ENCODE assay signal across 10 mouse cellular contexts in genomic region chr17:66450526-66451070, GRCm38 (mm10). TPM values are rescaled to one million over a fixed set of nuclear protein-coding genes. Genes with fewer than 3 reads are reported as not detected.
A peak's percentile ranks its signal among the peaks of the same experiment; 100 is the strongest.
DNase-seq lines count a peak whose midpoint lies in the region; ATAC-seq lines count a peak whose summit lies in the region.
"Had no signal": no experiment of that assay in that cellular context is flagged by ENCODE, and none has a peak within 500 bp of the region (broad histone marks: within the 10 kb centered on the region; RNA-seq: fewer than 3 reads in every experiment).

No protein-coding gene starts in this region.

- 3% methylated on average over 18 of the region's 18 CpGs for WGBS in neural tube, embryonic 11.5 days
- 6% methylated on average over 18 of the region's 18 CpGs for WGBS in liver, embryonic 11.5 days

- DNase-seq in cerebellum, postnatal 25 days: peak; percentile 34 to 47
- no peak for DNase-seq in neural tube, embryonic 11.5 days (ENCODE audit: low spot score)
- DNase-seq in neural tube, embryonic 10.5 days (ENCODE audit: extremely low spot score, low spot score): no peak
- no peak for DNase-seq in liver, embryonic 11.5 days (ENCODE audit: low spot score)
- DNase-seq in ovary, adult 18-20 months (ENCODE audit: low spot score): no peak
- no peak for DNase-seq in left cerebral cortex, postnatal 4 days
- DNase-seq in frontal cortex, adult 2 months (ENCODE audit: extremely low spot score in 1 of 2, low spot score in 1 of 2): no peak

- H3K4me1 ChIP-seq in neural tube, embryonic 11.5 days (ENCODE audit: control insufficient read depth, insufficient read depth, low read length): peaks cover 28% of the 10 kb centered on the region
- H3K4me1 ChIP-seq in liver, embryonic 11.5 days (replicated peaks; ENCODE audit: control insufficient read depth, insufficient read depth, low read length): no peaks in the 10 kb centered on the region; the same call in 1 of the 2 replicates

- H3K36me3 ChIP-seq in neural tube, embryonic 11.5 days (ENCODE audit: control insufficient read depth, insufficient read depth, low read length): no peaks in the 10 kb centered on the region
- H3K36me3 ChIP-seq in liver, embryonic 11.5 days (ENCODE audit: control insufficient read depth, insufficient read depth, low read length): no peaks in the 10 kb centered on the region

- H3K27me3 ChIP-seq in neural tube, embryonic 11.5 days (ENCODE audit: control insufficient read depth, insufficient read depth, low read length): no peaks in the 10 kb centered on the region
- H3K27me3 ChIP-seq in liver, embryonic 11.5 days (replicated peaks; ENCODE audit: control insufficient read depth, insufficient read depth, low read length): peaks cover 59% of the 10 kb centered on the region
- H3K27me3 ChIP-seq: CH12.LX had no signal

- peak overlapping the region; percentile 89 for H3K4me2 ChIP-seq in neural tube, embryonic 11.5 days (ENCODE audit: low read depth)
- peak overlapping the region; percentile 85 for H3K4me2 ChIP-seq in liver, embryonic 11.5 days

- no peak overlapping the region for H3K27ac ChIP-seq in neural tube, embryonic 11.5 days (ENCODE audit: low read depth, low read length)
- no peak overlapping the region for H3K27ac ChIP-seq in liver, embryonic 11.5 days (ENCODE audit: low read depth, low read length)

- no peak for ATAC-seq in cerebellum, adult (ENCODE audit: insufficient number of reproducible peaks, low FRiP score, low TSS enrichment)
- no peak for ATAC-seq in neural tube, embryonic 11.5 days (ENCODE audit: insufficient read depth, low FRiP score, low TSS enrichment)
- ATAC-seq in liver, embryonic 11.5 days (replicated peaks; ENCODE audit: low FRiP score): no peak

- H3K4me3 ChIP-seq in neural tube, embryonic 11.5 days (ENCODE audit: low read depth, low read length): peak overlapping the region; percentile 93
- H3K4me3 ChIP-seq in liver, embryonic 11.5 days (ENCODE audit: low read depth, low read length): peak overlapping the region; percentile 59; the same call in 1 of the 2 replicates

- intact Hi-C loops in left cerebral cortex, postnatal 4 days (cut with DNase I): loop anchor here (5.0 kb wide), 1 partner anchor 213 kb away; no protein-coding TSS in a partner anchor

- no peaks in the 10 kb centered on the region for H3K9me3 ChIP-seq in neural tube, embryonic 11.5 days (ENCODE audit: control insufficient read depth, low read length)
- no peaks in the 10 kb centered on the region for H3K9me3 ChIP-seq in liver, embryonic 11.5 days (ENCODE audit: control insufficient read depth, low read length)

- H3K9ac ChIP-seq in neural tube, embryonic 11.5 days (ENCODE audit: low read length): no peak overlapping the region
- H3K9ac ChIP-seq in liver, embryonic 11.5 days (ENCODE audit: low read depth, low read length): no peak overlapping the region

RNA-seq across cellular contexts. Expression of gene Mtcl1, which starts 1.0 kb away (rescaled TPM):
- 26.8 and 29.6 TPM in 2 replicates for polyA plus RNA-seq in neural tube, embryonic 11.5 days (2014; fragmentation: Nextera tagmentation; extraction: Ambion mirVana)
- 0.96 and 1.7 TPM in 2 replicates for polyA plus RNA-seq in liver, embryonic 11.5 days (2014; fragmentation: Nextera tagmentation; extraction: Ambion mirVana)
- total RNA-seq in left cerebral cortex, postnatal 4 days (2021): 10 to 100 TPM; 70.8 to 75.9 TPM
- 35.6 and 38.5 TPM in 2 replicates for polyA plus RNA-seq in frontal cortex, adult 2 months (2012; rRNA removed)
- total RNA-seq: CH12.LX had no signal
- polyA plus RNA-seq: erythroblast, embryonic 14.5 days had no signal

Comparison
In these comparisons a context has a peak if more than half of its experiments do, and no peak if none do; other contexts are left out.
1. DNase-seq: peak in cerebellum, postnatal 25 days (2 of 2); none in neural tube, embryonic 11.5 days (single experiment), neural tube, embryonic 10.5 days (single experiment), liver, embryonic 11.5 days (single experiment), ovary, adult 18-20 months (single experiment), left cerebral cortex, postnatal 4 days (single experiment) and frontal cortex, adult 2 months (0 of 2).
2. RNA of gene Mtcl1, which starts 1.0 kb away (polyA plus RNA-seq): 35.6 to 38.5 TPM in frontal cortex, adult 2 months and 26.8 to 29.6 TPM in neural tube, embryonic 11.5 days; 0.96 to 1.7 TPM in liver, embryonic 11.5 days; every median in the first group is over 10 times any median in the second.